Mouse (Mus musculus) bone marrow macrophage, adult 2 months (primary cell): ENCODE data around the gene Olfr644.

Experiments used
- CTCF ChIP-seq: IDR thresholded peaks from 2 replicates; pipeline ENCODE4 v1.5.1; 2012; ENCODE audit warnings: low read depth, mild to moderate bottlenecking, low read length, moderate library complexity
- POLR2A ChIP-seq: IDR thresholded peaks from 2 replicates; pipeline ENCODE4 v1.6.1; 2012; ENCODE audit warnings: mild to moderate bottlenecking, low read depth, low read length, borderline replicate concordance

DNA sequence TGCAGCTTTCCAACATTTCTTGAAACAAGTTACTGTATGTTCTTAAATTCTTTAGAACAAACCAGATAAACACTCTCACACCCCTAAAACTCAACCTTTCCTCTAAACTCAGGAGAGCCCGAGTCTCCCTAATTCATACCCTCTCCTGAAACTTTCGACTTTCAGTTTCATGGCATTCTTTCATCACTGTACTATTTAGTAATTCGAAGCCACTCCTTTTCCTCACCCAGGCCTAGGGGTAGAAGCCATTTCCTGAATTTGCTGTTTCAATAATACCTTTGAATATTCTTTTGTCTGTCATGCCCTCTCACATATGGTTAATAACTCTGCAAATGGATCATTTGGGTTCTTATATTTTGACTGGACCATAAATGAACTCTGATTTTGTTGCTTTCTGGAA lies 44.7 kb downstream of the Olfr644 start:
- TF ChIP-seq CTCF (no peak), POLR2A (no peak)
